Mouse (Mus musculus) frontal cortex, adult (tissue): Measurements from ENCODE around the gene Tfap2b.
A peak's percentile ranks its signal among the peaks of the same experiment; 100 is the strongest.

Experiments
- ATAC-seq: cut with Nextera tagmentation; 2 replicates; pipeline ENCODE4 v1.9.2; 2017; ENCODE audit warnings: mild to moderate bottlenecking, moderate library complexity, mixed read lengths; ENCODE audit not compliant: low TSS enrichment

Tfap2b gene

GRCm38 (mm10) chr1:19208641-19209358 lies at the start of gene Tfap2b:
Gene Tfap2b, plus strand, starts transcription at chr1:19208914.
- no peak for ATAC-seq

- ATAC-seq = peak; percentile 93
Measured at GRCm38 (mm10) chr1:19178742-19179397, 29.8 kb upstream of the Tfap2b start.

- ATAC-seq = no peak
Measured at GRCm38 (mm10) chr1:19205649-19206048, 3.1 kb upstream of the Tfap2b start.

- ATAC-seq = no peak
Measured at GRCm38 (mm10) chr1:19206194-19206593, 2.5 kb upstream of the Tfap2b start.

GRCm38 (mm10) chr1:19207611-19208010 lies 1.1 kb upstream of the Tfap2b start:
- ATAC-seq = no peak

- no peak for ATAC-seq
Measured at GRCm38 (mm10) chr1:19209359-19209745, 638 bp downstream of the Tfap2b start.

- ATAC-seq = no peak
Measured at GRCm38 (mm10) chr1:19209776-19210175, 1.1 kb downstream of the Tfap2b start.

- no peak for ATAC-seq
Measured at GRCm38 (mm10) chr1:19210215-19211032, 1.7 kb downstream of the Tfap2b start.

- ATAC-seq = no peak
Measured at GRCm38 (mm10) chr1:19211033-19211405, 2.3 kb downstream of the Tfap2b start.

- ATAC-seq = no peak
Measured at GRCm38 (mm10) chr1:19211546-19212154, 2.9 kb downstream of the Tfap2b start.

- ATAC-seq = no peak
Measured at GRCm38 (mm10) chr1:19212691-19213090, 4.0 kb downstream of the Tfap2b start.

GRCm38 (mm10) chr1:19213171-19213570 lies 4.5 kb downstream of the Tfap2b start:
- no peak for ATAC-seq

- ATAC-seq = no peak
Measured at GRCm38 (mm10) chr1:19213851-19214395, 5.2 kb downstream of the Tfap2b start.

GRCm38 (mm10) chr1:19217391-19217790 lies 8.7 kb downstream of the Tfap2b start:
- no peak for ATAC-seq

GRCm38 (mm10) chr1:19218221-19218620 lies 9.5 kb downstream of the Tfap2b start:
- no peak for ATAC-seq

- ATAC-seq = no peak
Measured at GRCm38 (mm10) chr1:19219381-19219780, 10.7 kb downstream of the Tfap2b start.

- ATAC-seq = no peak
Measured at GRCm38 (mm10) chr1:19220564-19220963, 11.8 kb downstream of the Tfap2b start.

- ATAC-seq = no peak
Measured at GRCm38 (mm10) chr1:19221601-19222000, 12.9 kb downstream of the Tfap2b start.

GRCm38 (mm10) chr1:19226699-19227098 lies 18.0 kb downstream of the Tfap2b start:
- ATAC-seq = no peak

GRCm38 (mm10) chr1:19230926-19231573 lies 22.3 kb downstream of the Tfap2b start:
- no peak for ATAC-seq

GRCm38 (mm10) chr1:19231574-19232080 lies 22.9 kb downstream of the Tfap2b start:
- ATAC-seq = no peak
